Mouse (Mus musculus): Measurements from ENCODE around the gene Gtsf1l.

DNA sequence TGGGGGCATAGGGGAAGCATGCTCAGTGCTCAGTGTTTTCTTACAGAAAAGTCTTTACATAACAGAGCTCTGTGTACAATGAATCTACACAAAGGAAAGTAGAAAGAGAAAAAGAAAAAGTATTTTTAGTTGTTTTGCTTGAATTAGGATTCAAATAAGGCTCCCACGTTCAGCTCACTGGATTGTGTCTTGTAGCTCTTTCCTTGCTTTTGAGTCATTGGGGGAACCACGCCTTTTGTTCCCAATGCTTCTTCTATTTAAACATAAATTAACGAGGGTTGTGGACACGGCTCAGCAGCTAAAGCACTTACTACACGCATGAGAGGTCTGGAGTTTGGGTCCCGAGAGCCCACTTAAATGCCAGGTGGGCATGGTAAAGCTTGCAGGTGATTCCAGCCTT is 48.3 kb upstream of the Gtsf1l start:
- TF ChIP-seq CTCF (IDR thresholded peaks at IDR 0.05; ENCODE audit: low read depth, low read length) (no peak), POLR2A (IDR thresholded peaks at IDR 0.05; ENCODE audit: extremely low read depth, insufficient read depth, low read length) (no peak)
